Mouse (Mus musculus) CD4-positive naive resting alpha-beta T cell, adult 57 days (primary cell): ENCODE measurements around the gene Esrrb. TPM values are rescaled to one million over a fixed set of nuclear protein-coding genes. Genes with fewer than 3 reads are reported as not detected.

Source experiments
- total RNA-seq: library from RNA; stranded (reverse); gene quantifications from one replicate; pipeline ENCODE4 v1.2.4, GENCODE M21; 2023

Gene Esrrb
- total RNA-seq = not detected

DNA sequence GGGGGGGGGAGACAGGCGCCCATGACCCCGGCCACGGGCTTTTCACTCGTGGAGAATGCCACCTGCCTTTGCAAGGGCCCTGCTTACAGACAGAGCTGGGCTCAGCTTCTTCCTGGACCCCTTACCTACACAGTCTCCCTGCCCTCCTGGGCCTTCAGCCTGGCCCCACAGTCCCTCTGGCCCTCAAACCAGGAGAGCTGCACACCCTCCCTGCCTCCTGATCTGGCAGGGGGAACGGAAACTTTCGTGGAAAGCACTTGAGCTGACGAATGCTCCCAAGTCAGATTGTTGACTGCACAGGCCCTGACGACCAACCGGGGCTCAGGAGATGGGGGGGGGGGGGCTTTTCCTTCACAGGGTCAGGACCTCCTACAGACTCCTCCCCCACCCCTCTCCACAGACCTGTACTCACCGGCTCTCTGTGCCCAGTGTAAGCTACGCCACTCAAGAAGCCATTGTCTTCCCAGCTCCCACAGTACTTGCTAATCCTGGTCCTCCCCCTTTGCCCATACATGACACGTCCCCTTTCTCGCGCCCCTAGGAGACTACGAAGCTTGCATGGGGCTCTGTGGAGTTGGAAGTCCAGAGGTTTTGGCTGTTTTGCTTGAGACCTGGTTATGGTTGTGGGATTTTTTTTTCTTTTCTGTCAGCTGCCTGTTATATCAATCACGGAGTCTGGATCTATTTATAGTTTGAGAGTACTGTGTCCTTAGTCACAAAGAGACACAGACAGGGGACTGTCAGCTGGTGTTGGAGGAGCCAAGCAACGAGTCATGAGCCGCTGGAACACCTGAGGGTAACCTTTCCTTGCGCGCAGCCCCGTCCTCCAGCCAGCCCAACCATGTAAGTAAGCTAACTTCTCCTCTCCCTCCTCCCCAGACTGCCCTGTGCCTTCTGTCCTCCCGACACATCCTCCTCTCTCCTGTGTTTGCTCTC is at the start of gene Esrrb:
Gene Esrrb (plus strand): TSS at position 422 of the 936 bp plus-strand sequence.

Other genes starting within 250 kb of the Esrrb start
- 47.8 TPM for gene Gpatch2l, start 119.3 kb upstream of the Esrrb start, total RNA-seq